Mouse (Mus musculus): ENCODE results near the gene Gnb1. TPM values are rescaled to one million over a fixed set of nuclear protein-coding genes. Genes with fewer than 3 reads are reported as not detected.

The Gnb1 gene
- polyA plus RNA-seq, 1 experiment from 2014 or later: 1,252 TPM

- Histone ChIP-seq H3K4me3 (ENCODE audit: low read depth, low read length) (no peak overlapping the region), H3K36me3 (ENCODE audit: control insufficient read depth, insufficient read depth, low read length) (peaks cover 36% of the 10 kb centered on the region), H3K27me3 (ENCODE audit: control insufficient read depth, insufficient read depth, low read depth, low read length) (no peaks in the 10 kb centered on the region), H3K27ac (ENCODE audit: low read length) (no peak overlapping the region), H3K4me2 (ENCODE audit: low read length) (no peak overlapping the region), H3K4me1 (ENCODE audit: control insufficient read depth, insufficient read depth, low read length) (no peaks in the 10 kb centered on the region), H3K9ac (ENCODE audit: low read depth, low read length) (no peak overlapping the region), H3K9me3 (replicated peaks; ENCODE audit: control insufficient read depth, low read length, poor library complexity, severe bottlenecking) (no peaks in the 10 kb centered on the region)
- ATAC-seq: no peak
- WGBS: 93% methylated on average over 6 of the region's 6 CpGs
Measured at GRCm38 (mm10) chr4:155552917-155553532, 61.9 kb downstream of the Gnb1 start.

- ATAC-seq: no peak
Measured at GRCm38 (mm10) chr4:155554880-155555279, 63.7 kb downstream of the Gnb1 start.

GRCm38 (mm10) chr4:155555464-155555863 is 64.3 kb downstream of the Gnb1 start:
- Histone ChIP-seq H3K4me3 (ENCODE audit: low read depth, low read length) (no peak overlapping the region), H3K9ac (ENCODE audit: low read depth, low read length) (no peak overlapping the region), H3K36me3 (ENCODE audit: control insufficient read depth, insufficient read depth, low read length) (peaks cover 43% of the 10 kb centered on the region), H3K4me2 (ENCODE audit: low read length) (no peak overlapping the region), H3K27ac (ENCODE audit: low read length) (no peak overlapping the region), H3K4me1 (ENCODE audit: control insufficient read depth, insufficient read depth, low read length) (no peaks in the 10 kb centered on the region), H3K9me3 (replicated peaks; ENCODE audit: control insufficient read depth, low read length, poor library complexity, severe bottlenecking) (no peaks in the 10 kb centered on the region), H3K27me3 (ENCODE audit: control insufficient read depth, insufficient read depth, low read depth, low read length) (no peaks in the 10 kb centered on the region)
- ATAC-seq: no peak
- 75% methylated on average over 1 of the region's 1 CpGs for WGBS

More at GRCm38 (mm10) chr4:155554880-155555279, 63.7 kb downstream of the Gnb1 start:
- Histone ChIP-seq H3K4me1 (ENCODE audit: control insufficient read depth, insufficient read depth, low read length) (no peaks in the 10 kb centered on the region), H3K4me2 (ENCODE audit: low read length) (no peak overlapping the region), H3K27me3 (ENCODE audit: control insufficient read depth, insufficient read depth, low read depth, low read length) (no peaks in the 10 kb centered on the region), H3K27ac (ENCODE audit: low read length) (no peak overlapping the region), H3K36me3 (ENCODE audit: control insufficient read depth, insufficient read depth, low read length) (peaks cover 39% of the 10 kb centered on the region), H3K4me3 (ENCODE audit: low read depth, low read length) (no peak overlapping the region), H3K9me3 (replicated peaks; ENCODE audit: control insufficient read depth, low read length, poor library complexity, severe bottlenecking) (no peaks in the 10 kb centered on the region), H3K9ac (ENCODE audit: low read depth, low read length) (no peak overlapping the region)
- 92% methylated on average over 4 of the region's 4 CpGs for WGBS

GRCm38 (mm10) chr4:155559454-155559853 is 68.3 kb downstream of the Gnb1 start:
- Histone ChIP-seq H3K4me1 (ENCODE audit: control insufficient read depth, insufficient read depth, low read length) (peaks cover 2% of the 10 kb centered on the region), H3K36me3 (ENCODE audit: control insufficient read depth, insufficient read depth, low read length) (peaks cover 26% of the 10 kb centered on the region), H3K4me3 (ENCODE audit: low read depth, low read length) (no peak overlapping the region), H3K4me2 (ENCODE audit: low read length) (no peak overlapping the region), H3K9me3 (replicated peaks; ENCODE audit: control insufficient read depth, low read length, poor library complexity, severe bottlenecking) (no peaks in the 10 kb centered on the region), H3K27ac (ENCODE audit: low read length) (no peak overlapping the region), H3K9ac (ENCODE audit: low read depth, low read length) (no peak overlapping the region), H3K27me3 (ENCODE audit: control insufficient read depth, insufficient read depth, low read depth, low read length) (no peaks in the 10 kb centered on the region)
- no peak for ATAC-seq
- 89% methylated on average over 6 of the region's 6 CpGs for WGBS

- H3K4me3 ChIP-seq (ENCODE audit: low read depth, low read length): no peak overlapping the region
- no peaks in the 10 kb centered on the region for H3K9me3 ChIP-seq (replicated peaks; ENCODE audit: control insufficient read depth, low read length, poor library complexity, severe bottlenecking)
- H3K27ac ChIP-seq (ENCODE audit: low read length): no peak overlapping the region
- 63% methylated on average over 2 of the region's 2 CpGs for WGBS
- no peak for ATAC-seq
- H3K9ac ChIP-seq (ENCODE audit: low read depth, low read length): no peak overlapping the region
- peaks cover 14% of the 10 kb centered on the region for H3K4me1 ChIP-seq (ENCODE audit: control insufficient read depth, insufficient read depth, low read length)
- H3K27me3 ChIP-seq (ENCODE audit: control insufficient read depth, insufficient read depth, low read depth, low read length): no peaks in the 10 kb centered on the region
- H3K36me3 ChIP-seq (ENCODE audit: control insufficient read depth, insufficient read depth, low read length): peaks cover 12% of the 10 kb centered on the region
- H3K4me2 ChIP-seq (ENCODE audit: low read length): no peak overlapping the region
Measured at GRCm38 (mm10) chr4:155560932-155561331, 69.8 kb downstream of the Gnb1 start.

GRCm38 (mm10) chr4:155561661-155562442 is 70.7 kb downstream of the Gnb1 start, which contains the start of gene Nadk:
Gene Nadk, plus strand, starts transcription at chr4:155562378.
- peaks cover 10% of the 10 kb centered on the region for H3K36me3 ChIP-seq (ENCODE audit: control insufficient read depth, insufficient read depth, low read length)
- no peak for ATAC-seq
- H3K4me2 ChIP-seq (ENCODE audit: low read length): peak within 1 kb of the TSS; percentile 42
- peak within 1 kb of the TSS; percentile 43 for H3K9ac ChIP-seq (ENCODE audit: low read depth, low read length)
- peak within 1 kb of the TSS; percentile 90 for H3K27ac ChIP-seq (ENCODE audit: low read length)
- WGBS: 76% methylated on average over 7 of the region's 7 CpGs
- H3K4me1 ChIP-seq (ENCODE audit: control insufficient read depth, insufficient read depth, low read length): peaks cover 14% of the 10 kb centered on the region
- H3K9me3 ChIP-seq (replicated peaks; ENCODE audit: control insufficient read depth, low read length, poor library complexity, severe bottlenecking): no peaks in the 10 kb centered on the region
- no peaks in the 10 kb centered on the region for H3K27me3 ChIP-seq (ENCODE audit: control insufficient read depth, insufficient read depth, low read depth, low read length)
- H3K4me3 ChIP-seq (ENCODE audit: low read depth, low read length): peak within 1 kb of the TSS; percentile 85

GRCm38 (mm10) chr4:155562725-155563399 is 71.7 kb downstream of the Gnb1 start:
- WGBS: 3% methylated on average over 18 of the region's 19 CpGs
- H3K36me3 ChIP-seq (ENCODE audit: control insufficient read depth, insufficient read depth, low read length): peaks cover 10% of the 10 kb centered on the region
- no peaks in the 10 kb centered on the region for H3K9me3 ChIP-seq (replicated peaks; ENCODE audit: control insufficient read depth, low read length, poor library complexity, severe bottlenecking)
- H3K9ac ChIP-seq (ENCODE audit: low read depth, low read length): peak overlapping the region; percentile 43
- H3K4me1 ChIP-seq (ENCODE audit: control insufficient read depth, insufficient read depth, low read length): peaks cover 14% of the 10 kb centered on the region
- peak overlapping the region; percentile 90 for H3K27ac ChIP-seq (ENCODE audit: low read length)
- no peaks in the 10 kb centered on the region for H3K27me3 ChIP-seq (ENCODE audit: control insufficient read depth, insufficient read depth, low read depth, low read length)
- H3K4me2 ChIP-seq (ENCODE audit: low read length): peak overlapping the region; percentile 42
- 0 out of 2 replicates have a peak, but pooled peaks have one; percentile 8 for ATAC-seq
- peak overlapping the region; percentile 85 for H3K4me3 ChIP-seq (ENCODE audit: low read depth, low read length)

- WGBS: 0% methylated on average over 68 of the region's 69 CpGs
- Histone ChIP-seq H3K36me3 (ENCODE audit: control insufficient read depth, insufficient read depth, low read length) (peaks cover 10% of the 10 kb centered on the region), H3K4me1 (ENCODE audit: control insufficient read depth, insufficient read depth, low read length) (peaks cover 14% of the 10 kb centered on the region), H3K4me3 (ENCODE audit: low read depth, low read length) (peak overlapping the region; percentile 85), H3K9me3 (replicated peaks; ENCODE audit: control insufficient read depth, low read length, poor library complexity, severe bottlenecking) (no peaks in the 10 kb centered on the region), H3K27me3 (ENCODE audit: control insufficient read depth, insufficient read depth, low read depth, low read length) (no peaks in the 10 kb centered on the region), H3K9ac (ENCODE audit: low read depth, low read length) (peak overlapping the region; percentile 86), H3K27ac (ENCODE audit: low read length) (peak overlapping the region; percentile 90), H3K4me2 (ENCODE audit: low read length) (peak overlapping the region; percentile 88)
- ATAC-seq: peak; percentile 97
Measured at GRCm38 (mm10) chr4:155563400-155564231, 72.5 kb downstream of the Gnb1 start.

Data from midbrain, embryonic 16.5 days (tissue).